Mouse (Mus musculus) duodenum, adult 2 months (tissue): ENCODE results near the gene Agrp. TPM values are rescaled to one million over a fixed set of nuclear protein-coding genes. Genes with fewer than 3 reads are reported as not detected.

Source experiments
- polyA plus RNA-seq: library from polyadenylated mRNA; depleted of rRNA; stranded (reverse); fragments of >200 nt; gene quantifications from 2 replicates; pipeline ENCODE4 v1.2.3, GENCODE M21; 2012; ENCODE audit warnings: low replicate concordance; rRNA removed

Gene Agrp
- 0.31 TPM in 1 of 2 replicates, not detected in the other for polyA plus RNA-seq

DNA sequence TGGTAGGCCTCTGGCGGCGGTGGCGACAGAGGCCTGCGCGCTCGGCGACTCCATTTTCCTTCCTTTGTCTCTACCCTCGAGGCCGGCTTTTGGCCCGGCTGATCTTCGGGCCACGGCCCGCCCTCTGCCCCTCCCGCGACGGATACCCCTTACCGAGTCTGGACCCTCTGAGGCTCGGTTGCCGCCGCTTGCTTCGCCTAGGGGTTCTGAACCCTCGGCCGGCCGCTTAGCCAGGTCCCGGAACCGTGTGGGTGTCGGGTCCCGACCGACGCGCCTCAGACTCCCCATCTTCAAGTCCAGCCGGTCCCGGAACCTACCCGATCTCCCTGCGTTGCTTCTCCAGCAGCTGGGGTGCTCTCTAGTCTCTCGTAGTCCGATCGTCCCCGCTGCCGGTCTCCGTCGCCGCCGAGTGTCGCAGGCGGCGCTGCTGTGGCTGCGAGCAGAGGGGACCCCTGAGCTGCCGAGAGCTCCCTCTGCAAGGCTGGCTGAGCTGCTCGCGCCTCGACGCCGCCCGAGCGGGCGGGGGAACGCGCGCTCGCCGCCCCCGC lies at the start of gene Agrp:
TSS of gene Agrp (minus strand) at position 431 of the 548 bp plus-strand sequence.

GRCm38 (mm10) chr8:105685796-105686308 lies 48.7 kb upstream of the Agrp start, which contains the start of gene Carmil2:
Gene Carmil2, plus strand, starts transcription at chr8:105686274.

GRCm38 (mm10) chr8:105636018-105636962 lies 903 bp downstream of the Agrp start, which contains the start of gene Ctcf:
Gene Ctcf, plus strand, starts transcription at chr8:105636568.

GRCm38 (mm10) chr8:105604804-105605381 lies 32.3 kb downstream of the Agrp start, which contains the start of gene Ripor1:
Gene Ripor1, plus strand, starts transcription at chr8:105605255.

GRCm38 (mm10) chr8:105565952-105566702 lies 71.1 kb downstream of the Agrp start, which contains the start of gene Atp6v0d1:
Gene Atp6v0d1, minus strand, starts transcription at chr8:105566047.

GRCm38 (mm10) chr8:105518436-105519313 lies 118.5 kb downstream of the Agrp start, which contains the start of gene Hsd11b2:
Gene Hsd11b2, plus strand, starts transcription at chr8:105518755.

Other genes with a start within 250 kb of the Agrp start
- gene Kctd19, start 223.9 kb downstream of the Agrp start, polyA plus RNA-seq, result 0.06 TPM in 1 of 2 replicates, not detected in the other
- gene Lrrc36, start 223.8 kb downstream of the Agrp start, polyA plus RNA-seq, result 0.22 TPM in 1 of 2 replicates, not detected in the other
- 53.0 and 57.7 TPM in 2 replicates for gene Tppp3, start 165.9 kb downstream of the Agrp start, polyA plus RNA-seq
- gene Zdhhc1, start 140.5 kb downstream of the Agrp start, polyA plus RNA-seq, result 17.9 and 29.4 TPM in 2 replicates
- gene Hsd11b2, start 118.6 kb downstream of the Agrp start, polyA plus RNA-seq, result 11.0 and 11.1 TPM in 2 replicates
- 48.4 and 63.4 TPM in 2 replicates for gene Atp6v0d1, start 71.3 kb downstream of the Agrp start, polyA plus RNA-seq
- 7.7 and 13.9 TPM in 2 replicates for gene Ripor1, start 32.1 kb downstream of the Agrp start, polyA plus RNA-seq
- 5.0 and 7.2 TPM in 2 replicates for gene Ctcf, start 825 bp downstream of the Agrp start, polyA plus RNA-seq
- gene Carmil2, start 48.9 kb upstream of the Agrp start, polyA plus RNA-seq, result 3.2 and 7.0 TPM in 2 replicates
- 29.2 and 30.8 TPM in 2 replicates for gene Acd, start 63.7 kb upstream of the Agrp start, polyA plus RNA-seq
- 6.5 and 10.2 TPM in 2 replicates for gene Pard6a, start 63.8 kb upstream of the Agrp start, polyA plus RNA-seq
- gene 4933405L10Rik, start 70.3 kb upstream of the Agrp start, polyA plus RNA-seq, result not detected in 2 replicates
- 4.9 and 7.9 TPM in 2 replicates for gene Enkd1, start 70.8 kb upstream of the Agrp start, polyA plus RNA-seq
- gene Gfod2, start 121.3 kb upstream of the Agrp start, polyA plus RNA-seq, result 8.5 and 9.1 TPM in 2 replicates
- 10.6 and 13.2 TPM in 2 replicates for gene Ranbp10, start 190.0 kb upstream of the Agrp start, polyA plus RNA-seq
- not detected in 2 replicates for gene Tsnaxip1, start 190.3 kb upstream of the Agrp start, polyA plus RNA-seq
- 6.6 and 8.0 TPM in 2 replicates for gene Cenpt, start 215.9 kb upstream of the Agrp start, polyA plus RNA-seq
- gene Thap11, start 217.7 kb upstream of the Agrp start, polyA plus RNA-seq, result 35.4 and 36.7 TPM in 2 replicates
- gene Nutf2, start 223.2 kb upstream of the Agrp start, polyA plus RNA-seq, result 12.9 and 22.5 TPM in 2 replicates
- gene Edc4, start 243.5 kb upstream of the Agrp start, polyA plus RNA-seq, result 39.6 and 49.7 TPM in 2 replicates